Mouse (Mus musculus): ENCODE data around the gene Tmcc3. TPM values are rescaled to one million over a fixed set of nuclear protein-coding genes. Genes with fewer than 3 reads are reported as not detected.
"Not testable (repeated sequence)": the region's sequence is repeated elsewhere in the genome, so short reads cannot be mapped to it uniquely, and the experiment has no call there.

The Tmcc3 gene
- polyA plus RNA-seq, 1 experiment from 2014 or later, result 11.3 TPM

GRCm38 (mm10) chr10:94533081-94533724 lies 221.5 kb downstream of the Tmcc3 start:
- Histone ChIP-seq H3K4me1 (ENCODE audit: control insufficient read depth, insufficient read depth, low read length) (no peaks in the 10 kb centered on the region), H3K27ac (replicated peaks; ENCODE audit: low read depth, low read length) (no peak overlapping the region), H3K27me3 (ENCODE audit: control insufficient read depth, insufficient read depth, low read length) (no peaks in the 10 kb centered on the region), H3K9ac (replicated peaks; ENCODE audit: low read length) (no peak overlapping the region), H3K4me3 (replicated peaks; ENCODE audit: low read depth, low read length) (no peak overlapping the region), H3K36me3 (ENCODE audit: control insufficient read depth, insufficient read depth, low read length) (no peaks in the 10 kb centered on the region), H3K4me2 (ENCODE audit: low read length) (no peak overlapping the region), H3K9me3 (ENCODE audit: control insufficient read depth, low read length) (no peaks in the 10 kb centered on the region)
- no peak for ATAC-seq (ENCODE audit: low FRiP score, low TSS enrichment)
- DNase-seq, result no peak
- 69% methylated on average over 6 of the region's 6 CpGs for WGBS

GRCm38 (mm10) chr10:94538623-94539022 lies 226.9 kb downstream of the Tmcc3 start:
- H3K4me1 ChIP-seq (ENCODE audit: control insufficient read depth, insufficient read depth, low read length); DNase-seq; H3K9me3 ChIP-seq (ENCODE audit: control insufficient read depth, low read length); H3K36me3 ChIP-seq (ENCODE audit: control insufficient read depth, insufficient read depth, low read length); H3K4me2 ChIP-seq (ENCODE audit: low read length); H3K27me3 ChIP-seq (ENCODE audit: control insufficient read depth, insufficient read depth, low read length); H3K9ac ChIP-seq (replicated peaks; ENCODE audit: low read length); ATAC-seq (ENCODE audit: low FRiP score, low TSS enrichment); H3K4me3 ChIP-seq (replicated peaks; ENCODE audit: low read depth, low read length); H3K27ac ChIP-seq (replicated peaks; ENCODE audit: low read depth, low read length): not testable (repeated sequence)
- WGBS, result 96% methylated on average over 2 of the region's 2 CpGs

GRCm38 (mm10) chr10:94540241-94540640 lies 228.5 kb downstream of the Tmcc3 start:
- 78% methylated on average over 4 of the region's 4 CpGs for WGBS
- Histone ChIP-seq H3K4me2 (ENCODE audit: low read length) (no peak overlapping the region), H3K27ac (replicated peaks; ENCODE audit: low read depth, low read length) (no peak overlapping the region), H3K27me3 (ENCODE audit: control insufficient read depth, insufficient read depth, low read length) (no peaks in the 10 kb centered on the region), H3K36me3 (ENCODE audit: control insufficient read depth, insufficient read depth, low read length) (no peaks in the 10 kb centered on the region), H3K9me3 (ENCODE audit: control insufficient read depth, low read length) (peaks cover 4% of the 10 kb centered on the region; the same call in 1 of the 2 replicates), H3K4me1 (ENCODE audit: control insufficient read depth, insufficient read depth, low read length) (peaks cover 11% of the 10 kb centered on the region), H3K4me3 (replicated peaks; ENCODE audit: low read depth, low read length) (no peak overlapping the region), H3K9ac (replicated peaks; ENCODE audit: low read length) (no peak overlapping the region)
- ATAC-seq (ENCODE audit: low FRiP score, low TSS enrichment), result no peak
- DNase-seq, result no peak

GRCm38 (mm10) chr10:94543956-94544355 lies 232.2 kb downstream of the Tmcc3 start:
- ATAC-seq (ENCODE audit: low FRiP score, low TSS enrichment) (no peak), DNase-seq (no peak)
- Histone ChIP-seq H3K4me3 (replicated peaks; ENCODE audit: low read depth, low read length) (no peak overlapping the region), H3K9ac (replicated peaks; ENCODE audit: low read length) (no peak overlapping the region), H3K4me1 (ENCODE audit: control insufficient read depth, insufficient read depth, low read length) (peaks cover 18% of the 10 kb centered on the region), H3K9me3 (ENCODE audit: control insufficient read depth, low read length) (peaks cover 4% of the 10 kb centered on the region; the same call in 1 of the 2 replicates), H3K27me3 (ENCODE audit: control insufficient read depth, insufficient read depth, low read length) (no peaks in the 10 kb centered on the region), H3K4me2 (ENCODE audit: low read length) (no peak overlapping the region), H3K36me3 (ENCODE audit: control insufficient read depth, insufficient read depth, low read length) (no peaks in the 10 kb centered on the region), H3K27ac (replicated peaks; ENCODE audit: low read depth, low read length) (no peak overlapping the region)
- 52% methylated on average over 8 of the region's 8 CpGs for WGBS

- Histone ChIP-seq H3K9ac (replicated peaks; ENCODE audit: low read length) (no peak overlapping the region), H3K4me1 (ENCODE audit: control insufficient read depth, insufficient read depth, low read length) (peaks cover 18% of the 10 kb centered on the region), H3K36me3 (ENCODE audit: control insufficient read depth, insufficient read depth, low read length) (no peaks in the 10 kb centered on the region), H3K9me3 (ENCODE audit: control insufficient read depth, low read length) (peaks cover 4% of the 10 kb centered on the region; the same call in 1 of the 2 replicates), H3K27ac (replicated peaks; ENCODE audit: low read depth, low read length) (no peak overlapping the region), H3K27me3 (ENCODE audit: control insufficient read depth, insufficient read depth, low read length) (no peaks in the 10 kb centered on the region), H3K4me3 (replicated peaks; ENCODE audit: low read depth, low read length) (no peak overlapping the region), H3K4me2 (ENCODE audit: low read length) (peak overlapping the region; percentile 27; the same call in 1 of the 2 replicates)
- ATAC-seq (ENCODE audit: low FRiP score, low TSS enrichment), result no peak
- WGBS, result 12% methylated on average over 8 of the region's 8 CpGs
- peak; percentile 44 for DNase-seq
Measured at GRCm38 (mm10) chr10:94544803-94545202, 233.1 kb downstream of the Tmcc3 start.

GRCm38 (mm10) chr10:94545259-94546019 lies 233.7 kb downstream of the Tmcc3 start:
- H3K27me3 ChIP-seq (ENCODE audit: control insufficient read depth, insufficient read depth, low read length), result no peaks in the 10 kb centered on the region
- H3K4me3 ChIP-seq (replicated peaks; ENCODE audit: low read depth, low read length), result no peak overlapping the region
- H3K4me1 ChIP-seq (ENCODE audit: control insufficient read depth, insufficient read depth, low read length), result peaks cover 18% of the 10 kb centered on the region
- peak overlapping the region; percentile 27 for H3K4me2 ChIP-seq (ENCODE audit: low read length)
- H3K27ac ChIP-seq (replicated peaks; ENCODE audit: low read depth, low read length), result no peak overlapping the region
- 0 out of 2 replicates have a peak overlapping the region, but pooled peaks have one; percentile 23 for H3K9ac ChIP-seq (replicated peaks; ENCODE audit: low read length)
- 23% methylated on average over 21 of the region's 21 CpGs for WGBS
- DNase-seq (peak; percentile 54), ATAC-seq (ENCODE audit: low FRiP score, low TSS enrichment) (no peak; the same call in 1 of the 2 replicates)
- H3K36me3 ChIP-seq (ENCODE audit: control insufficient read depth, insufficient read depth, low read length), result no peaks in the 10 kb centered on the region
- H3K9me3 ChIP-seq (ENCODE audit: control insufficient read depth, low read length), result peaks cover 4% of the 10 kb centered on the region; the same call in 1 of the 2 replicates

- Histone ChIP-seq H3K4me1 (ENCODE audit: control insufficient read depth, insufficient read depth, low read length) (peaks cover 18% of the 10 kb centered on the region), H3K9ac (replicated peaks; ENCODE audit: low read length) (no peak overlapping the region), H3K27ac (replicated peaks; ENCODE audit: low read depth, low read length) (no peak overlapping the region), H3K4me2 (ENCODE audit: low read length) (no peak overlapping the region), H3K36me3 (ENCODE audit: control insufficient read depth, insufficient read depth, low read length) (no peaks in the 10 kb centered on the region), H3K4me3 (replicated peaks; ENCODE audit: low read depth, low read length) (no peak overlapping the region), H3K27me3 (ENCODE audit: control insufficient read depth, insufficient read depth, low read length) (no peaks in the 10 kb centered on the region), H3K9me3 (ENCODE audit: control insufficient read depth, low read length) (peaks cover under 1% of the 10 kb centered on the region; the same call in 1 of the 2 replicates)
- no peak for DNase-seq
- no peak for ATAC-seq (ENCODE audit: low FRiP score, low TSS enrichment)
- 73% methylated on average over 6 of the region's 6 CpGs for WGBS
Measured at GRCm38 (mm10) chr10:94546617-94547016, 234.9 kb downstream of the Tmcc3 start.

GRCm38 (mm10) chr10:94549511-94550232 lies 237.9 kb downstream of the Tmcc3 start:
- peaks cover 13% of the 10 kb centered on the region for H3K4me1 ChIP-seq (ENCODE audit: control insufficient read depth, insufficient read depth, low read length)
- no peak for DNase-seq
- H3K4me3 ChIP-seq (replicated peaks; ENCODE audit: low read depth, low read length), result no peak overlapping the region
- no peaks in the 10 kb centered on the region for H3K9me3 ChIP-seq (ENCODE audit: control insufficient read depth, low read length)
- H3K27me3 ChIP-seq (ENCODE audit: control insufficient read depth, insufficient read depth, low read length), result no peaks in the 10 kb centered on the region
- no peak for ATAC-seq (ENCODE audit: low FRiP score, low TSS enrichment)
- no peak overlapping the region for H3K27ac ChIP-seq (replicated peaks; ENCODE audit: low read depth, low read length)
- WGBS, result 53% methylated on average over 4 of the region's 4 CpGs
- H3K36me3 ChIP-seq (ENCODE audit: control insufficient read depth, insufficient read depth, low read length), result no peaks in the 10 kb centered on the region
- no peak overlapping the region for H3K4me2 ChIP-seq (ENCODE audit: low read length)
- H3K9ac ChIP-seq (replicated peaks; ENCODE audit: low read length), result no peak overlapping the region

All from midbrain, embryonic 14.5 days (tissue).